In the genomic region with DNA sequence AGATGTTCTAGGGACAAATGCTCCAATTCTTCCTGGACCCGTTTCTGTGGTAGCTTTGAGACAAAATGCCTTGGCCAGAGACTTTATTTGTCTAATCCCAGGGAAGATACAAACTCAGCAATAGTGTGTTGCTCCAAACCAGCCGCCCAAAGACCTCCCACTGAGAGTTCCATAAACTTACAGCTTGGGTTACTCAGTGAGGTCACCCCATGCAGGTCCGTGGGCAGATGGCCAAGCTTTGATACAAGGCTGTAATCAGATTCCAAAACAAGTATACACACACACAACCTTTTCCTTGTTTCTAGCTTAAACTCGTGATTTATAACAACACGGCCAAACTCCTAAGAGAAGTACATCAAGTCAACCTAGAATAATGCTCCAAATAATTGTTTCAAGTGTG, we compare ENCODE assay signal across 8 mouse cellular contexts.
DNase-seq lines count a peak whose midpoint lies in the region; ATAC-seq lines count a peak whose summit lies in the region.

No protein-coding gene starts in this region.

- no peak overlapping the region for H3K4me3 ChIP-seq in midbrain, embryonic 14.5 days (replicated peaks; ENCODE audit: low read depth, low read length)
- H3K4me3 ChIP-seq in midbrain, embryonic 16.5 days (ENCODE audit: low read depth, low read length) = no peak overlapping the region
- no peak overlapping the region for H3K4me3 ChIP-seq in forebrain, embryonic 11.5 days (ENCODE audit: low read depth, low read length)

- no peak overlapping the region for H3K27ac ChIP-seq in midbrain, embryonic 14.5 days (replicated peaks; ENCODE audit: low read depth, low read length)
- no peak overlapping the region for H3K27ac ChIP-seq in midbrain, embryonic 16.5 days (ENCODE audit: low read length)
- H3K27ac ChIP-seq in forebrain, embryonic 11.5 days (ENCODE audit: low read depth, low read length) = no peak overlapping the region

- ATAC-seq in midbrain, embryonic 14.5 days (ENCODE audit: low FRiP score, low TSS enrichment) = no peak
- ATAC-seq in midbrain, embryonic 16.5 days = no peak
- ATAC-seq in monocyte, adult 5-6 weeks (replicated peaks; ENCODE audit: insufficient number of reproducible peaks, low FRiP score, low TSS enrichment, poor library complexity, severe bottlenecking) = no peak
- ATAC-seq in forebrain, embryonic 11.5 days (replicated peaks; ENCODE audit: low FRiP score) = no peak

- H3K36me3 ChIP-seq in midbrain, embryonic 14.5 days (ENCODE audit: control insufficient read depth, insufficient read depth, low read length) = no peaks in the 10 kb centered on the region
- H3K36me3 ChIP-seq in midbrain, embryonic 16.5 days (ENCODE audit: control insufficient read depth, insufficient read depth, low read length) = no peaks in the 10 kb centered on the region
- H3K36me3 ChIP-seq in forebrain, embryonic 11.5 days (ENCODE audit: control insufficient read depth, insufficient read depth, low read length) = no peaks in the 10 kb centered on the region

- DNase-seq in midbrain, embryonic 14.5 days = peak; percentile 45
- DNase-seq in adrenal gland, postnatal 36 days = peak; percentile 21 to 38
- peak; percentile 27 to 32 for DNase-seq in heart, adult 9 months (ENCODE audit: low spot score in 2 of 2)
- peak; percentile 43 for DNase-seq in lung, postnatal 14 days
- DNase-seq in c-Kit-positive CD71-positive TER-119-positive erythroid progenitor cells, embryonic 14.5 days (ENCODE audit: low spot score) = no peak
- no peak for DNase-seq in forebrain, embryonic 11.5 days (ENCODE audit: low spot score)

- H3K27me3 ChIP-seq in midbrain, embryonic 14.5 days (ENCODE audit: control insufficient read depth, insufficient read depth, low read length) = no peaks in the 10 kb centered on the region
- no peaks in the 10 kb centered on the region for H3K27me3 ChIP-seq in midbrain, embryonic 16.5 days (ENCODE audit: control insufficient read depth, insufficient read depth, low read depth, low read length)
- no peaks in the 10 kb centered on the region for H3K27me3 ChIP-seq in forebrain, embryonic 11.5 days (ENCODE audit: control insufficient read depth, insufficient read depth, low read length)

- no peaks in the 10 kb centered on the region for H3K9me3 ChIP-seq in midbrain, embryonic 14.5 days (ENCODE audit: control insufficient read depth, low read length)
- H3K9me3 ChIP-seq in midbrain, embryonic 16.5 days (replicated peaks; ENCODE audit: control insufficient read depth, low read length, poor library complexity, severe bottlenecking) = no peaks in the 10 kb centered on the region
- H3K9me3 ChIP-seq in forebrain, embryonic 11.5 days (ENCODE audit: control insufficient read depth, low read length) = no peaks in the 10 kb centered on the region

- H3K4me1 ChIP-seq in midbrain, embryonic 14.5 days (ENCODE audit: control insufficient read depth, insufficient read depth, low read length) = peaks cover 8% of the 10 kb centered on the region; the same call in 1 of the 2 replicates
- H3K4me1 ChIP-seq in midbrain, embryonic 16.5 days (ENCODE audit: control insufficient read depth, insufficient read depth, low read length) = peaks cover 13% of the 10 kb centered on the region
- peaks cover 3% of the 10 kb centered on the region; the same call in 1 of the 2 replicates for H3K4me1 ChIP-seq in forebrain, embryonic 11.5 days (replicated peaks; ENCODE audit: control insufficient read depth, insufficient read depth, low read length)

- no peak overlapping the region for H3K4me2 ChIP-seq in midbrain, embryonic 14.5 days (ENCODE audit: low read length)
- H3K4me2 ChIP-seq in midbrain, embryonic 16.5 days (ENCODE audit: low read length) = no peak overlapping the region
- H3K4me2 ChIP-seq in forebrain, embryonic 11.5 days (ENCODE audit: low read depth, low read length, severe bottlenecking) = no peak overlapping the region

- H3K9ac ChIP-seq in midbrain, embryonic 14.5 days (replicated peaks; ENCODE audit: low read length) = no peak overlapping the region
- no peak overlapping the region for H3K9ac ChIP-seq in midbrain, embryonic 16.5 days (ENCODE audit: low read depth, low read length)
- H3K9ac ChIP-seq in forebrain, embryonic 11.5 days (ENCODE audit: low read length) = no peak overlapping the region

- WGBS in midbrain, embryonic 14.5 days = 53% methylated on average over 5 of the region's 5 CpGs
- 48% methylated on average over 5 of the region's 5 CpGs for WGBS in midbrain, embryonic 16.5 days
- WGBS in forebrain, embryonic 11.5 days = 55% methylated on average over 5 of the region's 5 CpGs

Comparison
In these comparisons a context has a peak if more than half of its experiments do, and no peak if none do; other contexts are left out.
1. DNase-seq: peak in midbrain, embryonic 14.5 days (single experiment), adrenal gland, postnatal 36 days (2 of 2), heart, adult 9 months (2 of 2) and lung, postnatal 14 days (single experiment); none in c-Kit-positive CD71-positive TER-119-positive erythroid progenitor cells, embryonic 14.5 days (single experiment) and forebrain, embryonic 11.5 days (single experiment).